Mouse (Mus musculus) myocyte (in vitro differentiated cells): ENCODE data around the gene Rpl12.

Experiments
- CEBPB ChIP-seq: IDR thresholded peaks from 2 replicates; pipeline ENCODE4 v1.6.1; 2011; ENCODE audit warnings: mild to moderate bottlenecking, moderate library complexity; ENCODE audit not compliant: poor library complexity, insufficient read depth, severe bottlenecking
- E2F4 ChIP-seq: IDR thresholded peaks from one replicate; pipeline ENCODE4 v1.6.1; 2011; ENCODE audit warnings: mild to moderate bottlenecking, control low read depth, moderate library complexity; ENCODE audit not compliant: insufficient read depth
- MYOD1 ChIP-seq, 3 experiments: IDR thresholded peaks; one replicate each; pipeline ENCODE4 v1.6.1; 2011; ENCODE audit warnings: control low read depth in 2 of 3, low read depth in 2 of 3, mild to moderate bottlenecking in 2 of 3, moderate library complexity in 1 of 3; ENCODE audit not compliant: insufficient read length in 2 of 3, control insufficient read depth in 1 of 3
- POLR2A ChIP-seq: IDR thresholded peaks from one replicate; pipeline ENCODE4 v1.6.1; 2011; ENCODE audit warnings: low read depth, mild to moderate bottlenecking, control low read depth, moderate library complexity; ENCODE audit not compliant: insufficient read length
- POLR2AphosphoS2 ChIP-seq: IDR thresholded peaks from one replicate; pipeline ENCODE4 v1.6.1; 2011; ENCODE audit warnings: low read depth, control low read depth; ENCODE audit not compliant: insufficient read length
- REST ChIP-seq: IDR thresholded peaks from one replicate; pipeline ENCODE4 v1.6.1; 2011; ENCODE audit warnings: mild to moderate bottlenecking, control low read depth, moderate library complexity; ENCODE audit not compliant: insufficient read depth, insufficient read length
- TCF12 ChIP-seq: IDR thresholded peaks from one replicate; pipeline ENCODE4 v1.6.1; 2011; ENCODE audit warnings: mild to moderate bottlenecking, control low read depth; ENCODE audit not compliant: poor library complexity, insufficient read depth, severe bottlenecking
- USF1 ChIP-seq: IDR thresholded peaks from one replicate; pipeline ENCODE4 v1.6.1; 2011; ENCODE audit warnings: low read depth, mild to moderate bottlenecking, control low read depth, moderate library complexity

GRCm38 (mm10) chr2:32912210-32912804, 49.1 kb upstream of the Rpl12 start:
- no peak for TF ChIP-seq CEBPB
- TF ChIP-seq POLR2AphosphoS2, result peak; percentile 54
- TF ChIP-seq POLR2A, result peak; percentile 52
- TF ChIP-seq USF1, result no peak
- TF ChIP-seq E2F4, result no peak
- TF ChIP-seq TCF12, result no peak
- TF ChIP-seq REST, result no peak
- TF ChIP-seq MYOD1 (IDR thresholded peaks at IDR 0.05; ENCODE audit: control insufficient read depth in 1 of 3, insufficient read length in 2 of 3, low read depth in 2 of 3), result peak in 2 of 3 experiments; percentile 43 to 55
